Mouse (Mus musculus) stomach, embryonic 14.5 days (tissue): ENCODE measurements around the gene Exoc7. TPM values are rescaled to one million over a fixed set of nuclear protein-coding genes. Genes with fewer than 3 reads are reported as not detected.

ENCODE experiments used
- ATAC-seq: fragments of 200-750 bp; cut with Nextera tagmentation; 2 replicates; pipeline ENCODE4 v1.8.0; 2017; ENCODE audit warnings: low read depth, moderate TSS enrichment; ENCODE audit not compliant: insufficient number of reproducible peaks, insufficient read depth, low FRiP score
- H3K27ac ChIP-seq: fragments of 300-500 bp; sonication (generic); 2 replicates; pipeline ENCODE4 v1.5.1; 2014; ENCODE audit warnings: mild to moderate bottlenecking, low read length, moderate library complexity, mixed read lengths
- H3K27me3 ChIP-seq: fragments of 300-500 bp; sonication (generic); 2 replicates; pipeline ENCODE4 v1.6.1; 2014; ENCODE audit warnings: low read length, control low read depth, mixed read lengths; ENCODE audit not compliant: control insufficient read depth, insufficient read depth
- H3K36me3 ChIP-seq: fragments of 300-500 bp; sonication (generic); 2 replicates; pipeline ENCODE4 v1.6.1; 2014; ENCODE audit warnings: mild to moderate bottlenecking, control low read depth, low read length, moderate library complexity, mixed read lengths; ENCODE audit not compliant: control insufficient read depth, insufficient read depth
- H3K4me1 ChIP-seq: fragments of 300-500 bp; sonication (generic); 2 replicates; pipeline ENCODE4 v1.6.1; 2014; ENCODE audit warnings: low read length, control low read depth, mixed read lengths; ENCODE audit not compliant: control insufficient read depth, insufficient read depth
- H3K4me2 ChIP-seq: fragments of 300-500 bp; sonication (generic); replicated peaks from 2 replicates; pipeline ENCODE4 v1.6.1; 2014; ENCODE audit warnings: low read depth, low read length, control low read depth
- H3K4me3 ChIP-seq: fragments of 300-500 bp; sonication (generic); 2 replicates; pipeline ENCODE4 v1.5.1; 2014; ENCODE audit warnings: low read depth, low read length, control low read depth
- H3K9ac ChIP-seq: fragments of 300-500 bp; sonication (generic); replicated peaks from 2 replicates; pipeline ENCODE4 v1.6.1; 2014; ENCODE audit warnings: low read depth, mild to moderate bottlenecking, control low read depth, low read length, moderate library complexity, mixed read lengths
- H3K9me3 ChIP-seq: fragments of 300-500 bp; sonication (generic); 2 replicates; pipeline ENCODE4 v1.6.1; 2016; ENCODE audit warnings: low read depth, low read length, control low read depth; ENCODE audit not compliant: control insufficient read depth
- WGBS: fragments of 180-500 bp; shearing (Covaris S2); extraction: QIAGEN DNeasy Blood & Tissue Kit; methylation state at CpG from one replicate; pipeline ENCODE4 v1.1.7; 2014; 5-methylcytosine and 5-hydroxymethylcytosine counted together
- polyA plus RNA-seq: library from polyadenylated mRNA; unstranded; fragments of >200 nt; fragmentation: Nextera tagmentation; extraction: Ambion mirVana; gene quantifications from 2 replicates; pipeline ENCODE4 v1.2.1, GENCODE M21; 2014

Gene Exoc7
- polyA plus RNA-seq, result 67.3 and 72.7 TPM in 2 replicates

DNA sequence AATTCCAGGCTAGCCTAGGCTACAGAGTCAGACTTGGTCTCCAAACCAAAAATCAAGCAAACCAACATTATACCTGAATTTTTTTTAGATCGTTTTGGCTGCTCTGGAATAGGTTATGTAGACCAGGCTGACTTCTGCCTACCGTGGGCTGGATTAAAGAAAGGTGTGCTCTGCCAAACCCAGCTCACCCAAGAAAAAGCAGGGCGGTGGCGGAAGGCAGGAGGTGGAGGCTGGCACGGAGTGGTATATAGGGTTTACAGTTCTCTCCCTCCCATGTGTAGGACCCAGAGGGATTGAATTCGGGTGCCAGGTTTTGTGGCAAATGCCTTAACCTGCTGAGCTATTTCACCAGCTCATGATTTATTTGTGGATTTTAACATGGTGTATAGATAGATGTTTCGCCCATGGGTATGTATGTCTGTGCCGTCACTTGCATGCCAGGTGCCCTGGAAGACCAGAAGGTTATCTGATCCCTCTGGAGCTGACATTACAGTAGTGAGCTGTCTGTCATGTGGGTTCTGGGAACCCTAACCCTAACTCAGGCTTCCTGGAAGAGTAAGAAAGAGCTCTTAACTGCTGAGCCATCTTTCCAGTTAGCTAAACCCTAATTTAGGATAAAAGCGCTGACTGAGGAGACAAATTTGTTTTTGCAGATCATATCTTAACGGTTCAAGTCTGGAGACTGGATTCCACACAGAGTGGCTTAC lies at the start of gene Exoc7:
Exoc7 (minus strand) TSS at position 215 of the 707 bp plus-strand sequence.
- Histone ChIP-seq H3K36me3 (peaks cover 21% of the 10 kb centered on the region), H3K9ac (peak within 1 kb of the TSS; percentile 60), H3K9me3 (no peaks in the 10 kb centered on the region), H3K27ac (no peak within 1 kb of the TSS), H3K27me3 (no peaks in the 10 kb centered on the region), H3K4me2 (peak within 1 kb of the TSS; percentile 82), H3K4me1 (peaks cover 10% of the 10 kb centered on the region; the same call in 1 of the 2 replicates), H3K4me3 (peak within 1 kb of the TSS; percentile 71)
- ATAC-seq, result no peak
- WGBS, result 81% methylated on average over 10 of the region's 10 CpGs

DNA sequence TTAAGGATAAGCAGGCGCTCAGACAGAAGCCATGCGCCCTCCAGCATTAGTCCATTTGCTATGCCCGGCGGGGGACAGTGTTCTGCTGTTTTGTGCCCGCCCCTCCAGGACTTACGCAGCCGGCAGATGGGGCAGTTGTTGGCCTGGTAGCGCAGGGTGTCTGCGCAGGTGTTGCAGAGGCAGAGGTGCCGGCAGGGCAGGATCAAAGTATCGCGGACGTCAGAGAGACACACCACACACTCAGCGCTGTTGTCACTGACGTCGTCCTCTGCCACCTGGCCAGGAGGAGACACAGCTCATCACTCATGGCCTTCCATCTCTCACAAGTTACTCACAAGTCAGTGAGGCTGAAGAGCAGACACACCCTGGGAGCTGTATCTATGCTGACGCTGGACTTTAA lies 47.5 kb upstream of the Exoc7 start:
- no peak for ATAC-seq
- H3K9me3 ChIP-seq, result no peaks in the 10 kb centered on the region
- H3K9ac ChIP-seq, result no peak overlapping the region
- H3K4me1 ChIP-seq, result no peaks in the 10 kb centered on the region
- peaks cover 15% of the 10 kb centered on the region for H3K36me3 ChIP-seq
- H3K4me2 ChIP-seq, result no peak overlapping the region
- no peak overlapping the region for H3K4me3 ChIP-seq
- 55% methylated on average over 17 of the region's 17 CpGs for WGBS
- H3K27ac ChIP-seq, result no peak overlapping the region
- no peaks in the 10 kb centered on the region for H3K27me3 ChIP-seq

DNA sequence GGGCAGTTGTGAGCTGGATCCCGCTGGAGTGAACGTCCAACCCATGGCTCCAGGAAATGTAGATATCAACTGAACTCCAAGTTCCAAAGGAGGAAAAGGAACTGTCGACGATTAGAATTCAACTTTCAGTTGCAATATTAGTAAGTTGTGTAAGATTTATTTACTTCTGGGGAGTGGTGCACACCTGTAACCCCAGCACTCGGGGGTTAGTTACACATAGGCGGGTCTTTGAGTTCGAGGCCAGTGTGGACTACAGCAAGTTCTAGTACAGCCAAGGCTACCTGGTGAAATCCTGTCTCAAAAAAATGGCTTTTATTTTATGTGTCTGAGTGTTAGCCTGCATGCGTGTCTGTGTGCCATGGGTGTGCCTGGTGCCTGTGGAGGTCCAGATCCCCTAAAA lies 46.5 kb upstream of the Exoc7 start:
- no peak overlapping the region for H3K27ac ChIP-seq
- no peaks in the 10 kb centered on the region for H3K27me3 ChIP-seq
- H3K4me1 ChIP-seq, result no peaks in the 10 kb centered on the region
- no peak overlapping the region for H3K4me2 ChIP-seq
- no peaks in the 10 kb centered on the region for H3K9me3 ChIP-seq
- WGBS, result 75% methylated on average over 8 of the region's 8 CpGs
- peaks cover 15% of the 10 kb centered on the region for H3K36me3 ChIP-seq
- H3K9ac ChIP-seq, result no peak overlapping the region
- H3K4me3 ChIP-seq, result no peak overlapping the region
- ATAC-seq, result no peak

DNA sequence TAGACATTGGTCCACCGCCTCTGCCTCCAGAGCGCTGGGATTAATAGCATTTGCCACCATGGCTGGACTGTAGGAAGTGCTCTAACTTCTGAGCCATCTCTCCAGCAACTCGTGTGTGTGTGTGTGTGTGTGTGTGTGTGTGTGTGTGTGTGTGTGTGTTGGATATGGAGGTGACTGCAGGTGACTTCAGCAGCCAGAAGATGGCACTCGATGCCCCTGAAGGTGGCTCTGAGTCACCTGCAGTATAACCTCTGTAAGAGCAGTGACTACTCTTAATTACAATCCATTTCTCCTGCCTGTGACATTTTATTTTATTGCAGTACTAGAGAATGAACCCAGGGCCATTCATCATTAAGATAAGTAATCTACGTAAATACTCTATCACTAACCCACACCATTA lies 44.3 kb upstream of the Exoc7 start:
- Histone ChIP-seq H3K27me3 (no peaks in the 10 kb centered on the region), H3K27ac (no peak overlapping the region), H3K4me1 (no peaks in the 10 kb centered on the region), H3K9ac (no peak overlapping the region), H3K36me3 (peaks cover 22% of the 10 kb centered on the region), H3K4me3 (no peak overlapping the region), H3K4me2 (no peak overlapping the region), H3K9me3 (no peaks in the 10 kb centered on the region)
- no peak for ATAC-seq
- WGBS, result 90% methylated on average over 5 of the region's 5 CpGs

DNA sequence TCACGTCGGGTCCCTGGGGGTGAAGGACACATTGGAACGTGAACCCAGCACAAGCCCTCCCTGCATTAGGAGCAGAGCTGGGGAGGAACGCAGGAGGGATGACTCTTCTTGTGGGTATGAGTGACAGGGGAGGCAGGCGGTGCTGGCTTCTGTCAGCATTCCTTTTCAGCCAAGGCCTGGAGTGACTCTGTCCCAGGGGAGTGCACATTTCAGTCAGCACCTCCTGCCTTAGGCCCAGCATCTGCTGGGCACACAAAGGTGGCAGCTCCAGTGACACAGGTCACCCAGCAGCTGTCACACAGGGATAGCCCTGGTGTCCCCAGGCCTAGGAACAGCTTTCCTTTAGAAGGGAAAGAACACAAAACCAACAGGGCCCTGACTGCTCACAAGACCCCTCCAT lies 40.9 kb upstream of the Exoc7 start:
- Histone ChIP-seq H3K9me3 (no peaks in the 10 kb centered on the region), H3K9ac (no peak overlapping the region), H3K4me2 (no peak overlapping the region), H3K4me1 (no peaks in the 10 kb centered on the region), H3K36me3 (peaks cover 15% of the 10 kb centered on the region; the same call in 1 of the 2 replicates), H3K27me3 (no peaks in the 10 kb centered on the region), H3K4me3 (no peak overlapping the region), H3K27ac (no peak overlapping the region)
- ATAC-seq, result no peak
- WGBS, result 68% methylated on average over 5 of the region's 5 CpGs

DNA sequence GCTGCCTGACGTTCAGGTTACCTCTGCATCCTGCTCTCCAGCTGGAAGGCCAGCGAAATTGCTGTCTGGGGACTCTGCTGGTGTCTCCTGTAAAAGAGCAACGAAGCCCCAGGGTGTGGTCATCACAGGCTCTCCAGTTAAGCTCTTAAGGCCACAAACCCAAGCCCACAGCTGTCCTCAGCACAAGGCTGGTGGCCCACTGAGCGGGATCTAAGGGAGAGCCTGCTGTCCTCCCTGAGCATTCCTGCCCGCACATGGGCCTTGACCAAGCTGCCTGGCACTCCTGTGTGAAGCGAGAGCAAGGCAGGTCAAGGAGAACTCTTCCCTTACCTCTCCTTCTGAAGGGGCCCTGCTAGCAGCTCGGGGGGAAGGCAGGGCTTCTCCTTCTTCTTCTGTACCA lies 40.0 kb upstream of the Exoc7 start:
- ATAC-seq, result no peak

DNA sequence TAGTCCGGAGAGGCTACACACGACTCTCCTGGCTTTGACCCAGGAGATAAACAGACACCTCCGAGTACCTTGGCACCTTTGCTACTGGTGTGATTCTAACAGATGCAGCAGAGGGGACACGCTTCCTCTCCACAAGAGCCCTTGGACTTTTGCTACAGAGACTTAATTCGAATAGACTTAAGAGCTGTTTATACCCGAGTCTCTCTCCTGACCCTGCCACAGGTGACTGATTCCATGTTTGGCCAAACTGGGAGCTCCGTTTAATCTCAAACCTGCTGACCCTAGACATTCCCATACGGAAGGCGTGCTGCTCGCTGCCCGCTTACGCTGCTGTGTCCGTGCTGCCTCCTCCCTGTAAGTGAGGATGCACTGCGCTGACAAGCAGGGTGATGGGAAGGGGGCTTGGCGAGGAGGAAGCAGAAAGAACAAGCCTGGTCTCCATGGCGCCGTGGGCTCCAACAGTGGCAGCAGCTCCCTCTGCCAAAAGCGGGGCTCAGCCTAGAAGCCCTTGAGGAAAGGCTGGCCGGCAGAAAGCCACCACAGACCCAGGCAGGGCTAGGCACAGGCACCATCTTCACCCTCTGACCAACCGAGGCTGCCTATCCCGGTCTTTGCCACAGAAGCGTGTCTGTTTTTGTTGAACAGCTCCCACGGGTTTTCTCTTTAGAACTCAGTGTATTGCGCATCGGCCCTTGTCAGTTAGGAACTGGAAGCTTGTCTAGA lies 35.2 kb upstream of the Exoc7 start:
- H3K27ac ChIP-seq, result no peak overlapping the region
- H3K36me3 ChIP-seq, result peaks cover 8% of the 10 kb centered on the region; the same call in 1 of the 2 replicates
- H3K9ac ChIP-seq, result no peak overlapping the region
- H3K4me2 ChIP-seq, result no peak overlapping the region
- no peaks in the 10 kb centered on the region for H3K27me3 ChIP-seq
- no peaks in the 10 kb centered on the region for H3K4me1 ChIP-seq
- H3K4me3 ChIP-seq, result no peak overlapping the region
- H3K9me3 ChIP-seq, result no peaks in the 10 kb centered on the region
- no peak for ATAC-seq
- WGBS, result 63% methylated on average over 25 of the region's 25 CpGs

More for the DNA sequence above, 40.0 kb upstream of the Exoc7 start:
- 77% methylated on average over 7 of the region's 7 CpGs for WGBS
- Histone ChIP-seq H3K4me3 (no peak overlapping the region), H3K9ac (no peak overlapping the region), H3K4me2 (no peak overlapping the region), H3K9me3 (no peaks in the 10 kb centered on the region), H3K4me1 (no peaks in the 10 kb centered on the region), H3K27ac (no peak overlapping the region), H3K27me3 (no peaks in the 10 kb centered on the region), H3K36me3 (peaks cover 15% of the 10 kb centered on the region; the same call in 1 of the 2 replicates)

DNA sequence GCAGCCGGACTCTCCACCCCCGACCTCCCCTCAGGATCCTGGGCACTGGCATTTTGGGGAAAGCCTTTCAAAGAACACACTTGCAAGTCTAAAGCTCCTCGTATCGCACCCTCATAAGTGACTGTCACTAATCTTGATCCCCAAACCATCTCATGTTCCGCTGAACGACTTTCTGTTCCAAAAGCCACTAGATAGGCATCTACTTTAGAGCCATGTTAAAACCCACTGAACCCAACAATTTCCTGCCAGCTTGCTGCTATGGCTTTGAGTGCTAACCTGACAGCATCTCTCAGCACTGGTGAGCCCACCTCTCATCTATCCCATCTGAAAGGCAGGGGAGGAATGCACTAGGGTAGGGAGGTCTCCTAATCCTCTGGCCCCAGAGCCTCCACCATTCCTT lies 30.5 kb upstream of the Exoc7 start:
- Histone ChIP-seq H3K4me1 (peaks cover 21% of the 10 kb centered on the region), H3K4me2 (no peak overlapping the region)

More for the DNA sequence above, 30.5 kb upstream of the Exoc7 start:
- no peak for ATAC-seq
- WGBS, result 83% methylated on average over 6 of the region's 6 CpGs
- Histone ChIP-seq H3K27me3 (peaks cover 18% of the 10 kb centered on the region), H3K9ac (no peak overlapping the region), H3K27ac (no peak overlapping the region), H3K9me3 (no peaks in the 10 kb centered on the region), H3K4me3 (no peak overlapping the region), H3K36me3 (no peaks in the 10 kb centered on the region; the same call in 1 of the 2 replicates)
